Mouse (Mus musculus) adrenal gland, adult 10 weeks (tissue): ENCODE measurements around the gene Tbx19. TPM values are rescaled to one million over a fixed set of nuclear protein-coding genes. Genes with fewer than 3 reads are reported as not detected.

Source experiments
- polyA plus RNA-seq: library from polyadenylated mRNA; stranded (reverse); fragments of 350-450 nt; fragmentation: Illumina TruSeq; extraction: RNeasy Lipid Tissue Mini Kit (QIAGEN cat#74804); gene quantifications from one replicate; pipeline ENCODE4 v1.2.3, GENCODE M21; 2014; ENCODE audit warnings: low read depth, low replicate concordance

Gene Tbx19
- not detected for polyA plus RNA-seq

GRCm38 (mm10) chr1:165160723-165161405, at the start of gene Tbx19:
Gene Tbx19, minus strand, starts transcription at chr1:165160773.

GRCm38 (mm10) chr1:165193880-165194661, 33.5 kb upstream of the Tbx19 start, which contains the start of gene Sft2d2:
Gene Sft2d2, minus strand, starts transcription at chr1:165194438.

Other genes starting within 250 kb of the Tbx19 start
- not detected for gene Xcl1, start 225.2 kb downstream of the Tbx19 start, polyA plus RNA-seq
- 52.1 TPM for gene Sft2d2, start 33.7 kb upstream of the Tbx19 start, polyA plus RNA-seq
- gene Tiprl, start 76.2 kb upstream of the Tbx19 start, polyA plus RNA-seq, result 137 TPM
- 0.87 TPM for gene Gpr161, start 135.0 kb upstream of the Tbx19 start, polyA plus RNA-seq